Mouse (Mus musculus): ENCODE measurements around the gene 2610301B20Rik. TPM values are rescaled to one million over a fixed set of nuclear protein-coding genes. Genes with fewer than 3 reads are reported as not detected.

2610301B20Rik gene
- polyA plus RNA-seq, 1 experiment = 1.5 TPM

GRCm38 (mm10) chr4:10918402-10918801 is 44.1 kb downstream of the 2610301B20Rik start:
- Histone ChIP-seq H3K27me3 (ENCODE audit: control insufficient read depth, insufficient read depth, low read length) (no peaks in the 10 kb centered on the region), H3K4me1 (ENCODE audit: control insufficient read depth, insufficient read depth, insufficient read length) (peaks cover 14% of the 10 kb centered on the region; the same call in 1 of the 2 replicates), H3K36me3 (ENCODE audit: control insufficient read depth, insufficient read depth, low read length) (no peaks in the 10 kb centered on the region), H3K27ac (ENCODE audit: insufficient read depth, low read length) (peak overlapping the region; percentile 34), H3K4me3 (ENCODE audit: extremely low read depth, insufficient read depth, insufficient read length) (no peak overlapping the region)
- TF ChIP-seq CTCF (IDR thresholded peaks at IDR 0.05; ENCODE audit: extremely low read depth, insufficient read depth, insufficient read length, insufficient replicate concordance) (no peak), POLR2A (IDR thresholded peaks at IDR 0.05; ENCODE audit: low read depth, low read length) (no peak)
- WGBS = 32% methylated on average over 8 of the region's 8 CpGs
- no peak for DNase-seq (ENCODE audit: low read depth in 1 of 2, low spot score in 2 of 2)

DNA sequence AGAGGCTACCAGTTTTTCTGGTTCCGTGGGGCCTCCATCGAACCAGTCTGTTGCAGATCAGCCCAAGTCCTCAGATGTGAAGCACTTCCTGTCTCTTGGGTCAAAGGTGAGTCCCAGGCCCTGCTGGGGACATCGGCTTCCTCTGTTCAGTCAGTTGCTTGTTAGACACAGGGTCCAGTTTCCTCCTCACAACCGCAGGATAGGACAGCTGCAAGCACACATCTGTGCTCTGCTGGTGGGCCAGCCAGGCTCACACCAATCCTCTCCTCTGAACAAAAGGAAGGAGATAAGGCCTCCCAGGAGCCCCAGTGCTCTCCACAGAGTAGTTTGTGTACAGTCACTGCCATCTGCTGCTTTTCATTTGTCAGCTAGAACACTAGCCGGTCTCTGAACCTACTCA is 44.8 kb downstream of the 2610301B20Rik start:
- no peaks in the 10 kb centered on the region for H3K27me3 ChIP-seq (ENCODE audit: control insufficient read depth, insufficient read depth, low read length)
- WGBS = 9% methylated on average over 5 of the region's 5 CpGs
- H3K36me3 ChIP-seq (ENCODE audit: control insufficient read depth, insufficient read depth, low read length) = no peaks in the 10 kb centered on the region
- H3K4me1 ChIP-seq (ENCODE audit: control insufficient read depth, insufficient read depth, insufficient read length) = peaks cover 20% of the 10 kb centered on the region; the same call in 1 of the 2 replicates
- H3K4me3 ChIP-seq (ENCODE audit: extremely low read depth, insufficient read depth, insufficient read length) = no peak overlapping the region
- H3K27ac ChIP-seq (ENCODE audit: insufficient read depth, low read length) = peak overlapping the region; percentile 34
- TF ChIP-seq POLR2A (IDR thresholded peaks at IDR 0.05; ENCODE audit: low read depth, low read length) (no peak), CTCF (IDR thresholded peaks at IDR 0.05; ENCODE audit: extremely low read depth, insufficient read depth, insufficient read length, insufficient replicate concordance) (no peak)
- no peak for DNase-seq (ENCODE audit: low read depth in 1 of 2, low spot score in 2 of 2)

- Histone ChIP-seq H3K4me1 (ENCODE audit: control insufficient read depth, insufficient read depth, insufficient read length) (peaks cover 20% of the 10 kb centered on the region; the same call in 1 of the 2 replicates), H3K4me3 (ENCODE audit: extremely low read depth, insufficient read depth, insufficient read length) (no peak overlapping the region), H3K27ac (ENCODE audit: insufficient read depth, low read length) (peak overlapping the region; percentile 34), H3K27me3 (ENCODE audit: control insufficient read depth, insufficient read depth, low read length) (no peaks in the 10 kb centered on the region), H3K36me3 (ENCODE audit: control insufficient read depth, insufficient read depth, low read length) (no peaks in the 10 kb centered on the region)
- 80% methylated on average over 3 of the region's 3 CpGs for WGBS
- no peak for DNase-seq (ENCODE audit: low read depth in 1 of 2, low spot score in 2 of 2)
- no peak for TF ChIP-seq POLR2A (IDR thresholded peaks at IDR 0.05; ENCODE audit: low read depth, low read length)
- TF ChIP-seq CTCF (IDR thresholded peaks at IDR 0.05; ENCODE audit: extremely low read depth, insufficient read depth, insufficient read length, insufficient replicate concordance) = no peak
Observed at GRCm38 (mm10) chr4:10919530-10919929, 45.2 kb downstream of the 2610301B20Rik start.

- WGBS = 84% methylated on average over 6 of the region's 6 CpGs
- no peak overlapping the region for H3K27ac ChIP-seq (ENCODE audit: insufficient read depth, low read length)
- no peaks in the 10 kb centered on the region for H3K36me3 ChIP-seq (ENCODE audit: control insufficient read depth, insufficient read depth, low read length)
- no peak for DNase-seq (ENCODE audit: low read depth in 1 of 2, low spot score in 2 of 2)
- H3K4me3 ChIP-seq (ENCODE audit: extremely low read depth, insufficient read depth, insufficient read length) = no peak overlapping the region
- TF ChIP-seq POLR2A (IDR thresholded peaks at IDR 0.05; ENCODE audit: low read depth, low read length) (no peak), CTCF (IDR thresholded peaks at IDR 0.05; ENCODE audit: extremely low read depth, insufficient read depth, insufficient read length, insufficient replicate concordance) (no peak)
- H3K4me1 ChIP-seq (ENCODE audit: control insufficient read depth, insufficient read depth, insufficient read length) = peaks cover 18% of the 10 kb centered on the region; the same call in 1 of the 2 replicates
- no peaks in the 10 kb centered on the region for H3K27me3 ChIP-seq (ENCODE audit: control insufficient read depth, insufficient read depth, low read length)
Observed at GRCm38 (mm10) chr4:10919987-10920386, 45.7 kb downstream of the 2610301B20Rik start.

GRCm38 (mm10) chr4:10920622-10921021 is 46.3 kb downstream of the 2610301B20Rik start:
- no peak for DNase-seq (ENCODE audit: low read depth in 1 of 2, low spot score in 2 of 2)
- TF ChIP-seq POLR2A (IDR thresholded peaks at IDR 0.05; ENCODE audit: low read depth, low read length) (no peak), CTCF (IDR thresholded peaks at IDR 0.05; ENCODE audit: extremely low read depth, insufficient read depth, insufficient read length, insufficient replicate concordance) (no peak)
- no peak overlapping the region for H3K4me3 ChIP-seq (ENCODE audit: extremely low read depth, insufficient read depth, insufficient read length)
- no peaks in the 10 kb centered on the region for H3K36me3 ChIP-seq (ENCODE audit: control insufficient read depth, insufficient read depth, low read length)
- H3K27ac ChIP-seq (ENCODE audit: insufficient read depth, low read length) = no peak overlapping the region
- H3K27me3 ChIP-seq (ENCODE audit: control insufficient read depth, insufficient read depth, low read length) = no peaks in the 10 kb centered on the region
- 82% methylated on average over 6 of the region's 6 CpGs for WGBS
- peaks cover 18% of the 10 kb centered on the region; the same call in 1 of the 2 replicates for H3K4me1 ChIP-seq (ENCODE audit: control insufficient read depth, insufficient read depth, insufficient read length)

DNA sequence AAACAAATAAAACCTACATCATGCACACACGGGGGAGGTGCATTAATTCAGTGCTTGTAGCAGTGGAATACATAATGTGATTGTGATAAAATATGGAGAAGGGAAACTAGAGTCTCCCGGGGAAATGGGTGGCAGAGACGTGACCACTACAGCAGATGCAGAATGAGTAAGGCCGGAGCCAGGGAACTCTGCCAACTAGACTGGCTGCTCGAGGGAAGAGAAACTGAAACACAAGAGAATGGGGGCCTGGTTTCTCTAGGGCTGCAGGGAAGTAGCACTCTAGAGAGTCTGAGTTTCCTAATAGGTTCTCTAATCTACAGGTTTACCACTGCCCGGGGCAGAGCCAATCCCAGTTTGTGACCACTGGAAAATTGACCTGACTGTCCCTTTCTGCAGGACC is 48.9 kb downstream of the 2610301B20Rik start:
- peak overlapping the region; percentile 64 for H3K27ac ChIP-seq (ENCODE audit: insufficient read depth, low read length)
- H3K4me3 ChIP-seq (ENCODE audit: extremely low read depth, insufficient read depth, insufficient read length) = no peak overlapping the region
- 9% methylated on average over 6 of the region's 6 CpGs for WGBS
- no peak for TF ChIP-seq POLR2A (IDR thresholded peaks at IDR 0.05; ENCODE audit: low read depth, low read length)
- no peak for TF ChIP-seq CTCF (IDR thresholded peaks at IDR 0.05; ENCODE audit: extremely low read depth, insufficient read depth, insufficient read length, insufficient replicate concordance)
- peak in 1 of 2 experiments; percentile 57 for DNase-seq (ENCODE audit: low read depth in 1 of 2, low spot score in 2 of 2)
- H3K36me3 ChIP-seq (ENCODE audit: control insufficient read depth, insufficient read depth, low read length) = no peaks in the 10 kb centered on the region
- H3K27me3 ChIP-seq (ENCODE audit: control insufficient read depth, insufficient read depth, low read length) = no peaks in the 10 kb centered on the region
- peaks cover 16% of the 10 kb centered on the region; the same call in 1 of the 2 replicates for H3K4me1 ChIP-seq (ENCODE audit: control insufficient read depth, insufficient read depth, insufficient read length)

DNA sequence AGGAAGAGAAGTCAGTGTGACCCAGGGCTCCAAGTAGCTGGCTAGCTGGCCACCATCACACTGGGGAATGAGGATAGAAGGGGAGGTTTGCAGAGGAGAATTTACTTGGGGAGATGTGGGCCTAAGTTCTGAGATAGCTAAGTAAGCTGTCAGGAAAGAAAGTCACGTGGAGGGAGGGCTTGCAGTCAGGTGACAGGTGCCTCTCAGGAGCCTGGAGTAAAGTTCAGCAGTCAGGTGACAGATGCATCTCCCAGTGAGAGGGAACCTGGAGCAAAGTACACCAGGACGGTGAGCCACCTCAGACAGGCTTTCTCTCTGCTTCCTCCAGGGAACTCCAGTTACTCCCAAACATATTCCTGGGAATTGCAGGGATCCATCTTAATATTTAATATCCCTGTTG is 49.8 kb downstream of the 2610301B20Rik start:
- no peak overlapping the region for H3K27ac ChIP-seq (ENCODE audit: insufficient read depth, low read length)
- no peaks in the 10 kb centered on the region for H3K27me3 ChIP-seq (ENCODE audit: control insufficient read depth, insufficient read depth, low read length)

More for the DNA sequence above, 49.8 kb downstream of the 2610301B20Rik start:
- Histone ChIP-seq H3K36me3 (ENCODE audit: control insufficient read depth, insufficient read depth, low read length) (no peaks in the 10 kb centered on the region), H3K4me3 (ENCODE audit: extremely low read depth, insufficient read depth, insufficient read length) (no peak overlapping the region), H3K4me1 (ENCODE audit: control insufficient read depth, insufficient read depth, insufficient read length) (peaks cover 8% of the 10 kb centered on the region; the same call in 1 of the 2 replicates)
- TF ChIP-seq CTCF (IDR thresholded peaks at IDR 0.05; ENCODE audit: extremely low read depth, insufficient read depth, insufficient read length, insufficient replicate concordance) (no peak), POLR2A (IDR thresholded peaks at IDR 0.05; ENCODE audit: low read depth, low read length) (no peak)
- DNase-seq (ENCODE audit: low read depth in 1 of 2, low spot score in 2 of 2) = no peak
- WGBS = 82% methylated on average over 2 of the region's 2 CpGs

Data from spleen, adult 2 months (tissue).